Mouse (Mus musculus): Measurements from ENCODE around the gene Clcn2. TPM values are rescaled to one million over a fixed set of nuclear protein-coding genes. Genes with fewer than 3 reads are reported as not detected.
A peak's percentile ranks its signal among the peaks of the same experiment; 100 is the strongest.
"Not testable (repeated sequence)": the region's sequence is repeated elsewhere in the genome, so short reads cannot be mapped to it uniquely, and the experiment has no call there.

Clcn2 gene
- total RNA-seq, 2 experiments from 2014 or later = 3.3 to 3.5 TPM

DNA sequence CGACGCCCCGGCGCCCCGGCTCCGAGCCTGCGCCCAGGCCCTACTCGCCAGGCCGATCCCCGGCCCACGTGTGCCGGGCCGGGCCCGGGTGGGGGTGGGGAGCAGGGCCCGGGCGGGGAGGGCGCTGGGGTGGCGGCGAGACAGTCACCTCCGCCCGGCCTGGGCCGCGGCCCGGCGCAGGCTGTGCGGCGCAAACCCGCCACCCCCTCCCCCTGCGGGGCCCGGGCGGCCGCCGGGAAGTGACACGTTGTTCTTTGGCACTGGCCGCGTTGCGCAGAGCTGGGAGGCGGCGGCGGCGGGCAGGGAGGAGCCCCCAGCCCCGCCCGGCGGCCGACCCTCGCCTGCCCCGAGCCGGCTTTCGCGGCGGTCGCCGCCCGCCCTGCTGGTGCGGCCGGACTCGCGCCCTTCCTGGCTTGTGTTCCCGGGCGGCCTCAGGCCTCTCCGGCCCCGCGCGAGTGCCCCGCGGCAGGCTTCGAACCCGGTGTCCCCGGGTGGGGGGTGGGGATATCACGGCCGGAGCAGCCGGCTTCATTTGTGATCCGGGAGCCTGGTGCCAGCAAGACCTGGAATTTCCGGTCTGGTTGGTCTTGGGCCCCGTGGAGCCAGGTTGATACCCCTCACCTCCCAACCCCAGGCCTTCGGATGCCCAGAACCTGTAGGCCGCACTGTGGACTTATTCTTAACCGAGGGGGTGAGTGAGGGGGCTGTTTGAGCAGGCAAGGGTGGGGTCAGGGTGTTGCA lies 44.4 kb downstream of the Clcn2 start:
- intact Hi-C loops (cut with DNase I) = loop anchor here (1.0 to 2.0 kb wide), 2 partner anchors 20 to 22 kb away; no protein-coding TSS in a partner anchor
- DNase-seq = peak; percentile 79 to 81

DNA sequence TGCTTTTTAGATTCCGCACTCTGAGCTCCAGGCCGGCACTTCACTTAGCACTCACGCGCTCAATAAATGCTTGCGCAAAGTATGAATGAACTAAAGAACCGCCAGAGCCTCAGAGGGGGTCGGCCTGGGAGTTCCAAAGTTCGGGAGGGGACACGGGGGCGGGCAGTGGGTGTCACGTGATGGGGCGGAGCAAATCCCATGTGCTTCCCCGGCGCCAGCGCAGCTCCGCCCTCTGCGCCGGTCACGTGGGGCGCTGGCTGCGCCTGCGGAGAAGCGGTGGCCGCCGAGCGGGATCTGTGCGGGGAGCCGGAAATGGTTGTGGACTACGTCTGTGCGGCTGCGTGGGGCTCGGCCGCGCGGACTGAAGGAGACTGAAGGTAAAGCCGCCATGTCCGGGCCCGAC lies 45.0 kb downstream of the Clcn2 start:
- DNase-seq = peak; percentile 97

DNA sequence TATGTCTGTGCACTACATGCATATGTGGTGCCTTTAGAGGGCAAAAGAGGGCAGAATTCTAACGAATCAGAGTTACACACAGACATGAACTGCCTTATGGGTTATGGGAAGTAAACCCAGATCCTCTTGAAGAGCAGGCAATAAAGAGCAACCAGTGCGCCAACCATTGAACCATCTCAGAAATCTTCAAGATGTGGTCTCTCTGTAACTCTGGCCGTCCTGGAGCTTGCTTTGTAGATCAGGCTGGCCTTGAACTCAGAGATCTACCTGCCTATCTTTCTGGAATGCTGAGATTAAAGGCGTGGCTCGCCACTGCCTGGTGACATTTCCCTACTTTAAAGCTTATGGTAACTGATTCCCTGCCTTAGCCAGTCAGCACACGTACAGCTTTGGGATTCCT lies 45.7 kb downstream of the Clcn2 start:
- intact Hi-C loops (cut with DNase I) = loop anchor here (2.0 kb wide), 1 partner anchor 19 kb away; no protein-coding TSS in a partner anchor
- no peak for DNase-seq

More for the DNA sequence above, 45.0 kb downstream of the Clcn2 start:
- intact Hi-C loops (cut with DNase I) = loop anchor here (2.0 kb wide), 1 partner anchor 20 kb away; no protein-coding TSS in a partner anchor

DNA sequence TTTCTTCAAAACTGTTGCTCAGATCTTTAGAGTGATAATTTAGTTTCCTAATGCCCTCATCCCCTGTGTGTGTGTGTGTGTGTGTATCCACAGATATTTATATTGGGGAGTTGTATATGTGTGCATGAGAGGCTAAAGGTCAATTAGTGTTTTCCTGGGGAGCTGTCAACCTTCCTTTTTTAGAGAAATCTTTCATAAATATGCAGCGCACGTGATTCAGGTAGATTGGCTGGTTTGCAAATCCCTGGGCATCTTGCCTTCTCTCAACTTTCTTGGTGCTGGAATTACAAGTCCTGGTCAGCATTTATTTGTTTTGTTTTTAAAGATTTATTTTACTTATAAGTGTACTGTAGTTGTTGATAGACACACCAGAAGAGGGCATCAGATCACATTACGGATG lies 47.3 kb downstream of the Clcn2 start:
- no peak for DNase-seq
- intact Hi-C loops (cut with DNase I) = no loop called here

DNA sequence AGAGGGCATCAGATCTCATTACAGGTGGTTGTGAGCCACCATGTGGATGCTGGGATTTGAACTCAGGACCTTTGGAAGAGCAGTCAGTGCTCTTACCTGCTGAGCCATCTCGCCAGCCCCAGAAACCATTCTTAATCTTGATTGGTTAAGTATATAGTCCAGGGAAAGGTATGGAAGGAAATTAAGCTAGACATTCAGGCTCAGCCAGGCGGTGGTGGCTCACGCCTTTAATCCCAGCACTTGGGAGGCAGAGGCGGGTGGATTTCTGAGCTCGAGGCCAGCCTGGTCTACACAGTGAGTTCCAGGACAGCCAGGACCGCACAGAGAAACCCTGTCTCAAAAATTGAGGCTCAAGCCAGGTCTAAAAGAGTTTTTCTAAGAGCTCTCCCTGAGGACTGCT lies 49.5 kb downstream of the Clcn2 start, which contains the start of gene Eif4g1:
TSS of gene Eif4g1 (plus strand) at position 301 of the 400 bp plus-strand sequence.
- intact Hi-C loops (cut with DNase I); DNase-seq: not testable (repeated sequence)

DNA sequence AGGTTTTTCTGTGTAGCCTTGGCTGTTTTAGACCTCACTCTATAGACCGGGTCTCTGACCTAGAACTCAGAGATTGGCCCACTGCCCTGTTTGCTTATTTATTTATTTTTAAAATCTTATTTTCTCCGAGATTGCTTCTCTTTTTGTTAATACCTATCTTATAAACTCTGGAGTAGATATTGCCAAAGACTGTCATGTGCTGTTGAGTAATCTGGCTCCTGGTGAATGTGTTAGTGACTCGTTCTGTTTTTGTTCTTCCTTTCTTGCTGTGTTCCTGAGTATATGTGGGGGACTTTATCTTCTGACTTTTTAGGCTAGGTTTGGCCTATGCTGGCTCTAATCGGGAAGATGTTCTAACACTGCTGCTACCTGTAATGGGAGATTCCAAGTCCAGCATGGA lies 59.9 kb downstream of the Clcn2 start:
- intact Hi-C loops (cut with DNase I) = loop anchor here (10.0 kb wide), 1 partner anchor 443 kb away; no protein-coding TSS in a partner anchor
- no peak for DNase-seq

DNA sequence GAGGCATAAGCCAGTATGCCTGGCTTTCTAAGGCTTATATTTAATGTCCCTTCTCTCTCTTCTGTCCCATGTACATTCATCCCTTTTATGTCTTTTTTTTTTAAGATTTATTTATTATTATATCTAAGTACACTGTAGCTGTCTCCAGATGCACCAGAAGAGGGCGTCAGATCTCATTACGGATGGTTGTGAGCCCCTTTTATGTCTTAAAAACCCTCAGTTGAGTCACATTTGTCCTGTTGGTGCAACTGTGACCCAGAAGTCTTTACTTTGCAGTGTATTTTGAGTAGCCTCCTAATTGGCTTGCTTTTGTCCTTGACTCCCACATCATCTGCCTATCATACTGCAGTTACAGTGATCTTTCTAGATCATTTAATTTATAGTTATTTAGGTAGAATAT lies 64.2 kb downstream of the Clcn2 start:
- intact Hi-C loops (cut with DNase I) = loop anchor here (2.0 to 10.0 kb wide), 3 partner anchors 19 to 439 kb away; partner anchors contain the start of genes Alg3, Eef1akmt4 and Gm49333
- DNase-seq = no peak

Other genes starting within 250 kb of the Clcn2 start
- 10 to 100 TPM; 52.7 to 54.2 TPM for gene Eif2b5, start 218.9 kb downstream of the Clcn2 start, total RNA-seq (2021)
- gene Dvl3, start 200.8 kb downstream of the Clcn2 start, total RNA-seq (2021) = 10 to 100 TPM; 60.7 to 61.7 TPM
- 100 to 1,000 TPM; 253 to 284 TPM for gene Ap2m1, start 182.3 kb downstream of the Clcn2 start, total RNA-seq (2021)
- gene Abcf3, start 169.2 kb downstream of the Clcn2 start, total RNA-seq (2021) = 10 to 100 TPM; 62.9 to 66.2 TPM
- 1 to 10 TPM in 1 of 2 experiments, under 1 TPM in 1; 0.30 to 1.0 TPM for gene Vwa5b2, start 128.3 kb downstream of the Clcn2 start, total RNA-seq (2021)
- gene Eef1akmt4, start 106.2 kb downstream of the Clcn2 start, total RNA-seq (2021) = 1 to 10 TPM; 5.1 to 5.3 TPM
- gene Gm49333, start 106.1 kb downstream of the Clcn2 start, total RNA-seq (2021) = under 1 TPM in 1 of 2 experiments, not detected in 1; 0.20 TPM
- gene Alg3, start 106.0 kb downstream of the Clcn2 start, total RNA-seq (2021) = 10 to 100 TPM; 11.3 to 11.8 TPM
- gene Camk2n2, start 96.5 kb downstream of the Clcn2 start, total RNA-seq (2021) = 1 to 10 TPM; 1.3 to 1.6 TPM
- gene Ece2, start 87.9 kb downstream of the Clcn2 start, total RNA-seq (2021) = under 1 TPM; 0.62 TPM
- 100 to 1,000 TPM; 195 TPM for gene Psmd2, start 66.1 kb downstream of the Clcn2 start, total RNA-seq (2021)
- gene Eif4g1, start 49.4 kb downstream of the Clcn2 start, total RNA-seq (2021) = 100 to 1,000 TPM; 353 to 356 TPM
- gene Fam131a, start 24.5 kb downstream of the Clcn2 start, total RNA-seq (2021) = 10 to 100 TPM; 16.0 to 18.9 TPM
- 10 to 100 TPM; 12.5 to 13.2 TPM for gene Polr2h, start 81 bp downstream of the Clcn2 start, total RNA-seq (2021)
- 1 to 10 TPM; 1.4 to 3.4 TPM for gene Chrd, start 15.4 kb upstream of the Clcn2 start, total RNA-seq (2021)
- not detected for gene Thpo, start 16.8 kb upstream of the Clcn2 start, total RNA-seq (2021)

Data from heart, postnatal 10 days (tissue).